Mouse (Mus musculus): Measurements from ENCODE around the gene St3gal6. TPM values are rescaled to one million over a fixed set of nuclear protein-coding genes. Genes with fewer than 3 reads are reported as not detected.

St3gal6 gene
- polyA plus RNA-seq, 1 experiment, result 38.8 TPM

DNA sequence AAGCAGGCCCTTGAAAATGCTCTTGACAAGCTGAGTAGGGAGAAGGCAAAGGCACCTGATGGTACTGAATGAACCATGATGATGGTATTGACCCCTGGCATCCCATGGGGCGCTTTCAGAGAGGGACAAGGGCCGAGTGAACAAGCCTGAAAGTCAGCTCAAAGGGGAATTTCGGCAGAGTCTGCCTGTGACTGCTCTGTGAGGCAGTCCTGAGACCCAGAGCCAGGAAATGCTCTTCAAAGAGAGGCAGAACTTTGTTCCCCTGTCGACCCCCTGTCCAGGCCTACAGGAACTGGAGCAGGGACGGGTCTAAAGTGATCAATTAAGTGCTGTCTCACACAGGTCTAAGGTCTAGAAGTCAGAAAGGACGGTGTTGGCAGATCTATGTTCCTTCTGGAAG is 10.3 kb downstream of the St3gal6 start:
- TF ChIP-seq POLR2A (IDR thresholded peaks at IDR 0.05; ENCODE audit: borderline replicate concordance, extremely low read depth, low read depth, low read length) (no peak), CTCF (IDR thresholded peaks at IDR 0.05; ENCODE audit: insufficient read depth, low read length) (no peak)
- Histone ChIP-seq H3K4me3 (replicated peaks; ENCODE audit: extremely low read depth, low read depth, low read length) (no peak overlapping the region), H3K4me1 (ENCODE audit: control insufficient read depth, insufficient read depth, low read length) (peaks cover 26% of the 10 kb centered on the region)
- DNase-seq, result no peak
- WGBS, result 33% methylated on average over 6 of the region's 6 CpGs

DNA sequence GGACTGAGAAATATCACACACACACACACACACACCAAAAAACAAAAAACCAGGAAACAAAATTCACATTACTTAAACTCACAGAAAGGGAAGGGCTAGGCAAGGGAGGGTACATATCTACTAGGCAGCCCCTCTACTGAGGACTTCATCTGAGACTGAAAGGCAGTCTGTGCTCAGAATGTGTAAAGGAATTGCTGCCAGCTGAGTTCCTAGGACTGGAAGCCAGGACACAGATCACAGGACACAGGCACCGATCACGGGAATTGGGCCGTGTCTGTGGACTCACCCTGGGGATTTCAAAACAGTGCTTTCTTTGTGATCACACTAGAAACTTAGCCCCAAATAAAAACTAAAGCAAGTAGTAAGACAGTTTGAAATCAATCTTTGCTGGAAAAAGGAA is 11.2 kb downstream of the St3gal6 start:
- Histone ChIP-seq H3K4me3 (replicated peaks; ENCODE audit: extremely low read depth, low read depth, low read length) (no peak overlapping the region), H3K4me1 (ENCODE audit: control insufficient read depth, insufficient read depth, low read length) (peaks cover 27% of the 10 kb centered on the region)
- 18% methylated on average over 3 of the region's 3 CpGs for WGBS
- TF ChIP-seq POLR2A (IDR thresholded peaks at IDR 0.05; ENCODE audit: borderline replicate concordance, extremely low read depth, low read depth, low read length) (no peak), CTCF (IDR thresholded peaks at IDR 0.05; ENCODE audit: insufficient read depth, low read length) (no peak)
- no peak for DNase-seq

DNA sequence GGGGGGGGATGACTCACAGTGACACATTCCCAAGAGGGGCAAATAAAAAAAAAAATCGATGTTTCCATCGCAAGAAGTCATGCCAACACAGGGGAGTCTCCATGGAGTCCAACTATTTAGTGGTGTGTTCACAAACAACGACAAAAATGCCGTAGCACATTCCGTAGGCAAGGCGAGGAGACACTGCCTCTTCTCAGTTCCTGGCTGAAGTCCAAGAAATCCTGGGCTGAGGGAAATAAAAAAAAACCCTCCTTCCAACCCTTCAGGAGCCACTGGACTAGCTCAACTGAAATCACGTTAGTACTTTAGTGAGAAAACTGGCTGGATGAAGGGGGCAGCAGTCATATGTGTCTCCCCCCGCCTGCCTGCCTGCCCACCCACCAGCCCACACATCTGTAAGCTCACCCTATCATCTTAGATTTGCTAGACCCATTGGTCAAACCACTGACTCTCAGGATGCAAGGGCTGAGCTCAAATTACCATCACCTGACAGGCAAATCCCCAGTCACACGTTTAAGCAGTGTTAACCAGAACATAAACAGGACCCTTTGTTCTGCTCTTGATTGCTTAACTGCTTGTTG is 11.8 kb downstream of the St3gal6 start:
- TF ChIP-seq CTCF (IDR thresholded peaks at IDR 0.05; ENCODE audit: insufficient read depth, low read length) (no peak), POLR2A (IDR thresholded peaks at IDR 0.05; ENCODE audit: borderline replicate concordance, extremely low read depth, low read depth, low read length) (no peak)
- no peak for DNase-seq
- Histone ChIP-seq H3K4me1 (ENCODE audit: control insufficient read depth, insufficient read depth, low read length) (peaks cover 33% of the 10 kb centered on the region), H3K4me3 (replicated peaks; ENCODE audit: extremely low read depth, low read depth, low read length) (no peak overlapping the region)
- WGBS, result 16% methylated on average over 9 of the region's 9 CpGs

DNA sequence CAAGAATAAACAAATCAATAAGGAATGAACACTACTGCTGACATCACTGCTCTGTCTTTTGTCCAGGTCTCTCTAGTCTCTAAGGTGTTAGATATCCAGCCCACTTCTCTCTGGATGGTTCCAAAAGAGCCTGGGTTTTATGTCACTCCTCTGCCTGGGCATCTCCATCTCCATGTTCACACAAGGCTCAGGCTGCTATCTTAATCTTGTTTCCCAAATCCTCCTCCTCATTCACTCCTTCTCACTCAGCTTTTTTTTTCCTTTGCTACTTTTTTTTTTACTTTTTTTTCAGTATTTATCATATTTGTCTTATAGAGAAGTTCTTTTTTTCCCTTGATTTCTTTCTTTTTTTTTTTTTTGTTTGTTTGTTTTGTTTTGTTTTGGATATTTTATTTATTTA is 19.1 kb downstream of the St3gal6 start:
- no peak for DNase-seq
- no peak overlapping the region for H3K4me3 ChIP-seq (replicated peaks; ENCODE audit: extremely low read depth, low read depth, low read length)
- peaks cover 23% of the 10 kb centered on the region for H3K4me1 ChIP-seq (ENCODE audit: control insufficient read depth, insufficient read depth, low read length)
- TF ChIP-seq POLR2A (IDR thresholded peaks at IDR 0.05; ENCODE audit: borderline replicate concordance, extremely low read depth, low read depth, low read length) (no peak), CTCF (IDR thresholded peaks at IDR 0.05; ENCODE audit: insufficient read depth, low read length) (no peak)

DNA sequence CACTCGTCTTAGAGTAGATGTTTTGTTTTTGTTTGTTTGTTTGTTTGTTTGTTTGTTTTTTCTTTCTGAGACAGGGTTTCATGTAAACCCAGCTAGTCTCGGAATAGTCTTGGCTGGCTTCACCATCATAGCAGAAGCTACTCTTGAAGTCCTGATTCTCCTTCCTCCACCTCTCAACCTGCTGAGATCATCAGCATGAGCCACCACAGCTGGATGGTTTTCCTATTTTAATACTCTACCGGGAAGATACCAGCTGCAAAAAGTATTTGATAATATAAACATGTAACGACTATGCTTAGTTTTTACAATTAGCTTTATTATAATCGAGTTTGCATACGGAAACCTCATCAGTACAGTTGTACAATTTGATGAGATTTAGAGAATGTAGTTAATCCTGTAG is 21.5 kb downstream of the St3gal6 start:
- TF ChIP-seq CTCF (IDR thresholded peaks at IDR 0.05; ENCODE audit: insufficient read depth, low read length), result no peak
- TF ChIP-seq POLR2A (IDR thresholded peaks at IDR 0.05; ENCODE audit: borderline replicate concordance, extremely low read depth, low read depth, low read length), result no peak
- H3K4me1 ChIP-seq (ENCODE audit: control insufficient read depth, insufficient read depth, low read length), result peaks cover 30% of the 10 kb centered on the region
- no peak overlapping the region for H3K4me3 ChIP-seq (replicated peaks; ENCODE audit: extremely low read depth, low read depth, low read length)
- 36% methylated on average over 6 of the region's 6 CpGs for WGBS
- DNase-seq, result no peak

DNA sequence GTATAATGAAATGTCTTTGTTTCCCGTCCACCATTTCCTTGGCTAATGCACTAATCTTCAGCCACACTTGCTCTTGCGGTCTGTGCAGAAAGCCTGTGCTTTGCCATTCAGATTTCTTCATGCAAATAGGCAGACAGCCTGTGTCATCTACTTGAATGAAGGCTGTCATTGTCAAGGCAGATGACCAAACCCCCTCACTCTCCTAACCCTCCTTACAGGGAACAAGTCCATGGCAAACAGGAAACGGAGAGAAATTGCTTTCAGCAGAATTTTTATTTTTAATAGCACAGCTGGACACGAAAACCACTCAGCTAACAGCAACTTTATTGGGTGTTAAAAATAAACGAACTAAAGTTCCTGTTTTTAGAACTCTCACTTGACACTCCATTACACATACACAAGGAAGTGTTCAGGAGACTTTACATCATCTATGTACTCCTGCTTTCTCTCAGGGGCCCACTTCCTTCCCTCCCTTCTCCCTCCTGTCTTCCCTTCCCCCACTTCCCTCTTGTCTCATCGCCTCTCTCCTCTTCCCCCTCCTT is 22.2 kb downstream of the St3gal6 start:
- TF ChIP-seq POLR2A (IDR thresholded peaks at IDR 0.05; ENCODE audit: borderline replicate concordance, extremely low read depth, low read depth, low read length) (no peak), CTCF (IDR thresholded peaks at IDR 0.05; ENCODE audit: insufficient read depth, low read length) (no peak)
- DNase-seq, result no peak
- Histone ChIP-seq H3K4me3 (replicated peaks; ENCODE audit: extremely low read depth, low read depth, low read length) (no peak overlapping the region), H3K4me1 (ENCODE audit: control insufficient read depth, insufficient read depth, low read length) (peaks cover 27% of the 10 kb centered on the region)
- WGBS, result 14% methylated on average over 6 of the region's 6 CpGs

DNA sequence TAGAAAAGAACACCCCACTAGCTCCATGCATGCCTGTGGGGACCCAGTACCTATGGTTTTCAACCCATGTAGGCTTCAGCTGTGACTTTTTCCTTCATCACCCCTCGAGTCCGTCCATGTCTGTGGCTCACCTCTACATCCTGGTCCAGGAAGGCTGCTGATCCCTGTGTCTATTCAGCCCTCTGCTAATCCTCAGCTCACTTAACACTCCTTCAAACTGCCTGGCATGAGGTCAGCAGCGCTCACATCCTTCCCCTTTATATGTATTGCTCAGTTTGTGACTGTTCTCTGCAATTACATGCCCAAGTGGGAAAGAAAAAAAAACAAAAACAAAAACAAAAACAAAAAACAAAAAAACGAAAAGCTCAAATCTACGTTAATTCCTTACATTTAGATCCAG is 24.4 kb downstream of the St3gal6 start:
- 66% methylated on average over 5 of the region's 5 CpGs for WGBS
- no peak for DNase-seq
- Histone ChIP-seq H3K4me1 (ENCODE audit: control insufficient read depth, insufficient read depth, low read length) (peaks cover 31% of the 10 kb centered on the region), H3K4me3 (replicated peaks; ENCODE audit: extremely low read depth, low read depth, low read length) (no peak overlapping the region)
- TF ChIP-seq POLR2A (IDR thresholded peaks at IDR 0.05; ENCODE audit: borderline replicate concordance, extremely low read depth, low read depth, low read length) (no peak), CTCF (IDR thresholded peaks at IDR 0.05; ENCODE audit: insufficient read depth, low read length) (no peak)

DNA sequence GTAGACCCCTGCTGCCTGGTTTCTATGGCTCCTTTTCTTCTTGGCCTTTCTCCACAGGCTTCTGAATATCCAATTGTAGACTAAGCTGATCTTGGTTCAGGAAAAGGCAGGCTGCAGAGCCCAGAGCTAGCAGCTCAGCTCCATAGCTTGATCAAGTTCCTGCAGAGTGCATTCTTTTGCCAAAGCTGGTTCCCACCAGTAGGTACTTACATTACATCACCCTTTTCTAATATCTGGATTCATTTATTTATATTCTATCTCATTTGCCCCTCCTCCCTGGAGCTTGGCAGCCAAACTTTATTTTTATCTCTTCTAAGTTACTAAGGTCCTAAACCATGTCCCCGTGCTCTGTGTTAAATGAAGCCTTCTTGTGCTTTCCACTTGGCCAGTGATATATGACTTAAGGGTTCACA is 24.9 kb downstream of the St3gal6 start:
- peaks cover 33% of the 10 kb centered on the region for H3K4me1 ChIP-seq (ENCODE audit: control insufficient read depth, insufficient read depth, low read length)
- WGBS, result 44% methylated on average over 1 of the region's 1 CpGs

DNA sequence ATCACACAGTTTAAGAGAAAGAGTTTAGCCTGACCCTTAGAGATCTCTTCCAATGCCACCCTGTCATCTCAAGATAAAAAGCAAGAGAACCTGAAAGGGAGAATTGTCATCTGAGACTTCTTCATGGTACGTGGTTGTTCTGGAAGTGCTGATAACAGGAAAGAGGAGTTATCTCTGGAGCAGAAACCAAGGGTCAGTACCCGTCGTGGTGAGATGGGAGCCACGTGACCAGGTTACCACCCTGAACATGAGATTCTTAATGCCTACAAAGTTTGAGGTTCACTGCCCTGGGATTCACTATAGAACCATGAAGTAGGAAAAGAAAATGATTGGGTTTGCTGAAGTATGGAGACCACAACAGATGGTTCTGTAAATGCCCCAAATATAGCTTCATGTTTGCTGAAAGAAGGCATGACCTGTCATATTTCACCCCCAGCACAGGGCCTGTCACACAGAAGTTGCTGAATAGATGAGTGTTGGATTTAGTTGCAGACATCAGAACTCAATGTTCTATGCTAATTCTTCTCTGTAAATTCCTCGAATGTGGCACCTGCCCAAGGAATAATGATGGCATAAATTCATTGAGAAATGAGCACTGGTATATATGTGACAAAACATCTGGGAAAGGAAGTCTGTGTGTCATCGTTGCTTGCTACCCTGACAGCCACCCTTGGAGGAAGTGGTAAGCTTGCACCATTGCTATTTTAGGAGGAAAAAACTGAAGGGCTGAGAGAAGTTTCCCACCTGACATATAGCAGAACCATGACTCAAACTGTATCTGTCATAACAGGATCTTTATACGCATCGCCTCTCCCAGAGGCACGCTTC is 25.9 kb downstream of the St3gal6 start:
- no peak for DNase-seq
- Histone ChIP-seq H3K4me3 (replicated peaks; ENCODE audit: extremely low read depth, low read depth, low read length) (no peak overlapping the region), H3K4me1 (ENCODE audit: control insufficient read depth, insufficient read depth, low read length) (peaks cover 31% of the 10 kb centered on the region)
- no peak for TF ChIP-seq POLR2A (IDR thresholded peaks at IDR 0.05; ENCODE audit: borderline replicate concordance, extremely low read depth, low read depth, low read length)
- TF ChIP-seq CTCF (IDR thresholded peaks at IDR 0.05; ENCODE audit: insufficient read depth, low read length), result no peak
- WGBS, result 41% methylated on average over 9 of the region's 9 CpGs

More for the DNA sequence above, 24.9 kb downstream of the St3gal6 start:
- H3K4me3 ChIP-seq (replicated peaks; ENCODE audit: extremely low read depth, low read depth, low read length), result no peak overlapping the region
- no peak for DNase-seq
- TF ChIP-seq CTCF (IDR thresholded peaks at IDR 0.05; ENCODE audit: insufficient read depth, low read length) (no peak), POLR2A (IDR thresholded peaks at IDR 0.05; ENCODE audit: borderline replicate concordance, extremely low read depth, low read depth, low read length) (no peak)

DNA sequence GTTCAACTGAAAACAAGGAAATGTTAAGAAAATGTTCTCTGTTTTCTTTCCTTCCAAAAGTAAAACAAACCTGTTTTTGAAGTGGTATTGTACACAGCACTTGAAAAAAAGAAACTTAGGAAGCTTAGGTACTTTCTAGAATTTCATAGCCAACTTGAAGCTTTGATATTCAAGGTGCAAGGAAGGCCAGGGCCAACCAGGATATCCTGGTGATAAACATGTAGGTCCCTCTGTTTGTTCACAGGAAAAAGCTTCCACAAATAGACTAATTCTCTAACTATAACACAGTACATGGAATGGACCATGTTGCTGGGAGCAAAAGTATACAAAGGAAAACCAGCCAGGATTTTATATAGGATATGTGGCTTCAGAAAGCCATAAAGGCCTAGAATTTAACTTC is 27.3 kb downstream of the St3gal6 start:
- no peak for TF ChIP-seq POLR2A (IDR thresholded peaks at IDR 0.05; ENCODE audit: borderline replicate concordance, extremely low read depth, low read depth, low read length)
- TF ChIP-seq CTCF (IDR thresholded peaks at IDR 0.05; ENCODE audit: insufficient read depth, low read length), result no peak
- no peak for DNase-seq
- H3K4me3 ChIP-seq (replicated peaks; ENCODE audit: extremely low read depth, low read depth, low read length), result no peak overlapping the region
- H3K4me1 ChIP-seq (ENCODE audit: control insufficient read depth, insufficient read depth, low read length), result peaks cover 27% of the 10 kb centered on the region

All from lung, adult 2 months (tissue).